13 mouse cellular contexts compared by ENCODE assay signal in genomic region chr17:86351282-86351681, GRCm38 (mm10).
DNase-seq lines count a peak whose midpoint lies in the region; ATAC-seq and TF ChIP-seq lines count a peak whose summit lies in the region.
"Had no signal": no experiment of that assay in that cellular context is flagged by ENCODE, and none has a peak within 500 bp of the region (broad histone marks: within the 10 kb centered on the region; RNA-seq: fewer than 3 reads in every experiment).

No protein-coding gene starts in this region.

- no peak for TF ChIP-seq POLR2A in CH12.LX (IDR thresholded peaks at IDR 0.05; ENCODE audit: low read depth, low read length)

- no peak for TF ChIP-seq EP300 in CH12.LX (IDR thresholded peaks at IDR 0.05; ENCODE audit: low read length)

- no peaks in the 10 kb centered on the region for H3K9me3 ChIP-seq in forebrain, embryonic 14.5 days (replicated peaks; ENCODE audit: control insufficient read depth, low read length)
- H3K9me3 ChIP-seq in forebrain, embryonic 13.5 days (replicated peaks): no peaks in the 10 kb centered on the region
- H3K9me3 ChIP-seq in heart, embryonic 14.5 days (ENCODE audit: control insufficient read depth, low read length): no peaks in the 10 kb centered on the region
- H3K9me3 ChIP-seq in limb, embryonic 15.5 days: no peaks in the 10 kb centered on the region
- no peaks in the 10 kb centered on the region for H3K9me3 ChIP-seq in limb, embryonic 10.5 days (replicated peaks)
- no peaks in the 10 kb centered on the region for H3K9me3 ChIP-seq in CH12.LX (replicated peaks; ENCODE audit: low read length)
- H3K9me3 ChIP-seq: embryonic facial prominence, embryonic 10.5 days; neural tube, embryonic 12.5 days had no signal

- TF ChIP-seq CTCF in CH12.LX (conservative IDR thresholded peaks at IDR 0.05 in 1 of 2, IDR thresholded peaks at IDR 0.05 in 1 of 2; ENCODE audit: low read depth in 2 of 2, low read length in 2 of 2): no peak

- peaks cover 17% of the 10 kb centered on the region for H3K79me2 ChIP-seq in CH12.LX (replicated peaks; ENCODE audit: control insufficient read depth, extremely low read depth, insufficient read depth, poor library complexity, severe bottlenecking)

- no peak for ATAC-seq in forebrain, embryonic 14.5 days
- no peak for ATAC-seq in forebrain, embryonic 13.5 days
- no peak for ATAC-seq in heart, embryonic 14.5 days (ENCODE audit: insufficient number of reproducible peaks, insufficient read depth, low FRiP score, low read depth)
- ATAC-seq in limb, embryonic 15.5 days (ENCODE audit: insufficient number of reproducible peaks, low FRiP score, low TSS enrichment, low read depth): no peak

- H3K9ac ChIP-seq in forebrain, embryonic 14.5 days (ENCODE audit: low read length): no peak overlapping the region
- H3K9ac ChIP-seq in forebrain, embryonic 13.5 days: no peak overlapping the region
- H3K9ac ChIP-seq in heart, embryonic 14.5 days (ENCODE audit: low read length): no peak overlapping the region
- no peak overlapping the region for H3K9ac ChIP-seq in limb, embryonic 15.5 days
- peak overlapping the region; percentile 86; the same call in 1 of the 2 replicates for H3K9ac ChIP-seq in CH12.LX (ENCODE audit: insufficient read depth, low read depth)
- H3K9ac ChIP-seq: liver, embryonic 14.5 days; neural tube, embryonic 12.5 days had no signal

- dilution Hi-C loops in CH12.LX (cut with MboI; ENCODE audit: extremely low pct_ligation_motif_present, extremely low pct_unique_long_range_greater_than_20kb, low sequenced_read_pairs): no loop called here

- H3K4me3 ChIP-seq in forebrain, embryonic 14.5 days (ENCODE audit: low read depth, low read length): no peak overlapping the region
- H3K4me3 ChIP-seq in forebrain, embryonic 13.5 days: no peak overlapping the region
- no peak overlapping the region for H3K4me3 ChIP-seq in heart, embryonic 14.5 days (ENCODE audit: control insufficient read depth in 1 of 2, insufficient read depth in 1 of 2, low read depth in 1 of 2, low read length in 2 of 2)
- H3K4me3 ChIP-seq in limb, embryonic 15.5 days: no peak overlapping the region
- H3K4me3 ChIP-seq in limb, embryonic 10.5 days: no peak overlapping the region
- H3K4me3 ChIP-seq in CH12.LX (replicated peaks in 1 of 3; ENCODE audit: low read depth in 2 of 3, low read length in 2 of 3, poor library complexity in 1 of 3): peak overlapping the region in 2 of 3 experiments; percentile 57 to 61
- H3K4me3 ChIP-seq: embryonic facial prominence, embryonic 10.5 days; neural tube, embryonic 12.5 days had no signal

- in situ Hi-C loops in CH12.LX (cut with MboI; ENCODE audit: low pct_ligation_motif_present, low pct_unique_long_range_greater_than_20kb, low sequenced_read_pairs): no loop called here

- no peaks in the 10 kb centered on the region for H3K27me3 ChIP-seq in forebrain, embryonic 14.5 days (replicated peaks; ENCODE audit: control insufficient read depth, insufficient read depth, low read length)
- H3K27me3 ChIP-seq in forebrain, embryonic 13.5 days: no peaks in the 10 kb centered on the region
- H3K27me3 ChIP-seq in heart, embryonic 14.5 days (ENCODE audit: control insufficient read depth, insufficient read depth, low read length): no peaks in the 10 kb centered on the region
- H3K27me3 ChIP-seq in limb, embryonic 15.5 days: no peaks in the 10 kb centered on the region
- no peaks in the 10 kb centered on the region for H3K27me3 ChIP-seq in limb, embryonic 10.5 days (ENCODE audit: low read depth, poor library complexity, severe bottlenecking)
- H3K27me3 ChIP-seq in CH12.LX (replicated peaks): no peaks in the 10 kb centered on the region
- H3K27me3 ChIP-seq: neural tube, embryonic 12.5 days had no signal

- H3K36me3 ChIP-seq in forebrain, embryonic 14.5 days (ENCODE audit: control insufficient read depth, insufficient read depth, low read length): no peaks in the 10 kb centered on the region
- no peaks in the 10 kb centered on the region for H3K36me3 ChIP-seq in forebrain, embryonic 13.5 days (ENCODE audit: poor library complexity, severe bottlenecking)
- H3K36me3 ChIP-seq in heart, embryonic 14.5 days (ENCODE audit: control insufficient read depth, insufficient read depth, low read length): no peaks in the 10 kb centered on the region
- H3K36me3 ChIP-seq in limb, embryonic 15.5 days: no peaks in the 10 kb centered on the region
- H3K36me3 ChIP-seq in limb, embryonic 10.5 days: no peaks in the 10 kb centered on the region
- peaks cover 0 to 15% of the 10 kb centered on the region in 2 experiments for H3K36me3 ChIP-seq in CH12.LX (replicated peaks in 1 of 2; ENCODE audit: control insufficient read depth in 1 of 2, insufficient read depth in 1 of 2, low read length in 1 of 2)
- H3K36me3 ChIP-seq: embryonic facial prominence, embryonic 10.5 days; neural tube, embryonic 12.5 days had no signal

- peaks cover 8% of the 10 kb centered on the region for H3K4me1 ChIP-seq in forebrain, embryonic 14.5 days (ENCODE audit: control insufficient read depth, insufficient read depth, low read length)
- peaks cover 25% of the 10 kb centered on the region for H3K4me1 ChIP-seq in forebrain, embryonic 13.5 days
- peaks cover 32 to 45% of the 10 kb centered on the region in 2 experiments for H3K4me1 ChIP-seq in heart, embryonic 14.5 days (ENCODE audit: control insufficient read depth in 2 of 2, insufficient read depth in 2 of 2, low read length in 2 of 2)
- H3K4me1 ChIP-seq in limb, embryonic 15.5 days: peaks cover 27% of the 10 kb centered on the region
- peaks cover 30% of the 10 kb centered on the region for H3K4me1 ChIP-seq in limb, embryonic 10.5 days
- H3K4me1 ChIP-seq in CH12.LX (ENCODE audit: control insufficient read depth in 1 of 2, insufficient read depth in 2 of 2): peaks cover 36 to 92% of the 10 kb centered on the region in 2 experiments
- H3K4me1 ChIP-seq: neural tube, embryonic 12.5 days had no signal

- WGBS in forebrain, embryonic 14.5 days: 87% methylated on average over 4 of the region's 4 CpGs
- WGBS in forebrain, embryonic 13.5 days: 85% methylated on average over 4 of the region's 4 CpGs
- WGBS in heart, embryonic 14.5 days: 55% methylated on average over 4 of the region's 4 CpGs
- 37% methylated on average over 4 of the region's 4 CpGs for WGBS in limb, embryonic 15.5 days
- 78% methylated on average over 4 of the region's 4 CpGs for WGBS in limb, embryonic 10.5 days

- peak overlapping the region; percentile 46; the same call in 1 of the 2 replicates for H3K27ac ChIP-seq in forebrain, embryonic 14.5 days (ENCODE audit: low read depth, low read length)
- H3K27ac ChIP-seq in forebrain, embryonic 13.5 days: no peak overlapping the region
- H3K27ac ChIP-seq in heart, embryonic 14.5 days (replicated peaks in 1 of 2; ENCODE audit: control insufficient read depth in 1 of 2, insufficient read depth in 1 of 2, low read depth in 2 of 2, low read length in 2 of 2): peak overlapping the region; percentile 43 to 81; a peak in 3 of 4 replicates
- H3K27ac ChIP-seq in limb, embryonic 15.5 days: 0 out of 2 replicates have a peak overlapping the region, but pooled peaks have one; percentile 35
- H3K27ac ChIP-seq in limb, embryonic 10.5 days: no peak overlapping the region
- H3K27ac ChIP-seq in CH12.LX (ENCODE audit: insufficient read depth, low read depth): no peak overlapping the region
- H3K27ac ChIP-seq: embryonic facial prominence, embryonic 10.5 days; liver, embryonic 14.5 days; neural tube, embryonic 12.5 days had no signal

- H3K4me2 ChIP-seq in forebrain, embryonic 14.5 days (ENCODE audit: low read length): no peak overlapping the region
- no peak overlapping the region for H3K4me2 ChIP-seq in forebrain, embryonic 13.5 days
- peak overlapping the region; percentile 37 for H3K4me2 ChIP-seq in heart, embryonic 14.5 days (ENCODE audit: low read length)
- no peak overlapping the region for H3K4me2 ChIP-seq in limb, embryonic 15.5 days
- H3K4me2 ChIP-seq in CH12.LX (ENCODE audit: insufficient read depth, low read depth, poor library complexity, severe bottlenecking): peak overlapping the region; percentile 82
- H3K4me2 ChIP-seq: neural tube, embryonic 12.5 days had no signal

- TF ChIP-seq RAD21 in CH12.LX (IDR thresholded peaks at IDR 0.05; ENCODE audit: low read depth, low read length): no peak

- no peak for DNase-seq in forebrain, embryonic 14.5 days (ENCODE audit: low spot score)
- no peak for DNase-seq in heart, adult 8-10 months (ENCODE audit: low spot score)
- DNase-seq in limb, embryonic 10.5 days (ENCODE audit: low spot score): no peak
- DNase-seq in CH12.LX (ENCODE audit: extremely low read depth): no peak
- DNase-seq in thymus, postnatal 0 days (ENCODE audit: low spot score): no peak
- DNase-seq: adrenal gland, adult 2 months; thymus, adult 18-20 months had no signal

TF ChIP-seq in CH12.LX, 34 proteins besides CTCF, POLR2A, EP300 and RAD21:
- TF ChIP-seq ZMIZ1 (IDR thresholded peaks at IDR 0.05; ENCODE audit: low read depth, low read length) (no peak), KAT2A (IDR thresholded peaks at IDR 0.05; ENCODE audit: insufficient replicate concordance, low read length) (no peak), IRF4 (IDR thresholded peaks at IDR 0.05; ENCODE audit: low read depth, low read length) (no peak), MAFK (IDR thresholded peaks at IDR 0.05; ENCODE audit: insufficient replicate concordance, low read length) (no peak), HCFC1 (IDR thresholded peaks at IDR 0.05; ENCODE audit: low read depth, low read length) (no peak), BHLHE40 (IDR thresholded peaks at IDR 0.05; ENCODE audit: low read depth, low read length) (no peak)
TF ChIP-seq in CH12.LX: peak in this region for 0.

Comparison
In these comparisons a context has a peak if more than half of its experiments do, and no peak if none do; other contexts are left out.
1. H3K27ac ChIP-seq: peak in forebrain, embryonic 14.5 days (single experiment), heart, embryonic 14.5 days (2 of 2) and limb, embryonic 15.5 days (single experiment); none in forebrain, embryonic 13.5 days (single experiment), limb, embryonic 10.5 days (single experiment) and CH12.LX (single experiment).
2. H3K4me2 ChIP-seq: peak in heart, embryonic 14.5 days (single experiment) and CH12.LX (single experiment); none in forebrain, embryonic 14.5 days (single experiment), forebrain, embryonic 13.5 days (single experiment) and limb, embryonic 15.5 days (single experiment).
3. H3K4me3 ChIP-seq: peak in CH12.LX (2 of 3); none in forebrain, embryonic 14.5 days (single experiment), forebrain, embryonic 13.5 days (single experiment), heart, embryonic 14.5 days (0 of 2), limb, embryonic 15.5 days (single experiment) and limb, embryonic 10.5 days (single experiment).